In genomic region chr5:110479228-110479627, GRCm38 (mm10) we compare ENCODE assay signal across 18 mouse cellular contexts. TPM values are rescaled to one million over a fixed set of nuclear protein-coding genes. Genes with fewer than 3 reads are reported as not detected.
A peak's percentile ranks its signal among the peaks of the same experiment; 100 is the strongest.
DNase-seq lines count a peak whose midpoint lies in the region; ATAC-seq and TF ChIP-seq lines count a peak whose summit lies in the region.
"Had no signal": no experiment of that assay in that cellular context is flagged by ENCODE, and none has a peak within 500 bp of the region (broad histone marks: within the 10 kb centered on the region; RNA-seq: fewer than 3 reads in every experiment).

No protein-coding gene starts in this region.

- peak; percentile 10 for DNase-seq in liver
- peak; percentile 85 for DNase-seq in lung, postnatal 0 days (ENCODE audit: low spot score)
- no peak for DNase-seq in right cerebral cortex, postnatal 10 days (ENCODE audit: low spot score in 2 of 2)
- no peak for DNase-seq in forebrain, embryonic 11.5 days (ENCODE audit: low spot score)
- DNase-seq in gastrocnemius, postnatal 14 days = no peak
- DNase-seq: cerebellum, postnatal 10 days; gastrocnemius, postnatal 36 days; kidney, postnatal 14 days; layer of hippocampus, adult 9-11 months; thymus, adult 2 months had no signal

- no peaks in the 10 kb centered on the region for H3K4me1 ChIP-seq in liver, embryonic 12.5 days
- no peaks in the 10 kb centered on the region for H3K4me1 ChIP-seq in lung, postnatal 0 days (ENCODE audit: insufficient read depth, low read depth, low read length)
- no peaks in the 10 kb centered on the region; the same call in 1 of the 2 replicates for H3K4me1 ChIP-seq in forebrain, embryonic 11.5 days (replicated peaks; ENCODE audit: control insufficient read depth, insufficient read depth, low read length)
- H3K4me1 ChIP-seq: neural tube, embryonic 12.5 days; stomach, embryonic 15.5 days had no signal

- no peak for TF ChIP-seq CTCF in lung, postnatal 0 days (IDR thresholded peaks at IDR 0.05)

- H3K36me3 ChIP-seq in liver, embryonic 12.5 days = no peaks in the 10 kb centered on the region
- H3K36me3 ChIP-seq in lung, postnatal 0 days (ENCODE audit: insufficient read depth, low read length) = no peaks in the 10 kb centered on the region
- H3K36me3 ChIP-seq in forebrain, embryonic 11.5 days (ENCODE audit: control insufficient read depth, insufficient read depth, low read length) = no peaks in the 10 kb centered on the region
- H3K36me3 ChIP-seq: heart, embryonic 12.5 days; hindbrain, embryonic 12.5 days; neural tube, embryonic 12.5 days; stomach, embryonic 15.5 days had no signal

- H3K4me2 ChIP-seq in liver, embryonic 12.5 days = no peak overlapping the region
- H3K4me2 ChIP-seq in lung, postnatal 0 days (replicated peaks; ENCODE audit: low read depth, low read length) = no peak overlapping the region
- H3K4me2 ChIP-seq in forebrain, embryonic 11.5 days (ENCODE audit: low read depth, low read length, severe bottlenecking) = no peak overlapping the region
- H3K4me2 ChIP-seq: heart, embryonic 12.5 days; hindbrain, embryonic 12.5 days; neural tube, embryonic 12.5 days; stomach, embryonic 15.5 days had no signal

- intact Hi-C loops in gastrocnemius, postnatal 14 days (cut with DNase I; ENCODE audit: low total_unique reads) = no loop called here

- 8% methylated on average over 8 of the region's 8 CpGs for WGBS in liver, embryonic 12.5 days (ENCODE audit: insufficient replicate concordance)
- WGBS in lung, postnatal 0 days = 25% methylated on average over 8 of the region's 8 CpGs
- WGBS in forebrain, embryonic 11.5 days = 84% methylated on average over 8 of the region's 8 CpGs

- no peak overlapping the region for H3K9ac ChIP-seq in liver, embryonic 12.5 days
- no peak overlapping the region for H3K9ac ChIP-seq in lung, postnatal 0 days (replicated peaks; ENCODE audit: low read depth)
- H3K9ac ChIP-seq in forebrain, embryonic 11.5 days (ENCODE audit: low read length) = no peak overlapping the region
- H3K9ac ChIP-seq: heart, embryonic 12.5 days; hindbrain, embryonic 12.5 days; neural tube, embryonic 12.5 days; stomach, embryonic 15.5 days had no signal

- H3K4me3 ChIP-seq in liver, embryonic 12.5 days = no peak overlapping the region
- H3K4me3 ChIP-seq in lung, postnatal 0 days (ENCODE audit: low read depth, low read length) = no peak overlapping the region
- H3K4me3 ChIP-seq in forebrain, embryonic 11.5 days (ENCODE audit: low read depth, low read length) = no peak overlapping the region
- H3K4me3 ChIP-seq: heart, embryonic 12.5 days; hindbrain, embryonic 12.5 days; neural tube, embryonic 12.5 days; stomach, embryonic 15.5 days had no signal

- peak; percentile 92 for TF ChIP-seq EP300 in lung, postnatal 0 days (IDR thresholded peaks at IDR 0.05)

- peaks cover 56% of the 10 kb centered on the region for H3K27me3 ChIP-seq in liver, embryonic 12.5 days (replicated peaks)
- H3K27me3 ChIP-seq in lung, postnatal 0 days (replicated peaks; ENCODE audit: insufficient read depth, low read length) = 0 out of 2 replicates have a peak, but pooled peaks cover 4% of the 10 kb centered on the region
- H3K27me3 ChIP-seq in forebrain, embryonic 11.5 days (ENCODE audit: control insufficient read depth, insufficient read depth, low read length) = peaks cover 17% of the 10 kb centered on the region

- no peaks in the 10 kb centered on the region for H3K9me3 ChIP-seq in liver, embryonic 12.5 days (replicated peaks)
- H3K9me3 ChIP-seq in lung, postnatal 0 days (ENCODE audit: low read length) = no peaks in the 10 kb centered on the region
- no peaks in the 10 kb centered on the region for H3K9me3 ChIP-seq in forebrain, embryonic 11.5 days (ENCODE audit: control insufficient read depth, low read length)
- H3K9me3 ChIP-seq: heart, embryonic 12.5 days; hindbrain, embryonic 12.5 days; neural tube, embryonic 12.5 days; stomach, embryonic 15.5 days had no signal

- H3K27ac ChIP-seq in liver, embryonic 12.5 days = no peak overlapping the region
- H3K27ac ChIP-seq in lung, postnatal 0 days (ENCODE audit: low read length) = no peak overlapping the region
- no peak overlapping the region for H3K27ac ChIP-seq in forebrain, embryonic 11.5 days (ENCODE audit: low read depth, low read length)
- H3K27ac ChIP-seq: hindbrain, embryonic 12.5 days; neural tube, embryonic 12.5 days; stomach, embryonic 15.5 days had no signal

- ATAC-seq in liver, embryonic 12.5 days = no peak
- peak; percentile 89 for ATAC-seq in granulocyte monocyte progenitor cell, adult 5-6 weeks (replicated peaks; ENCODE audit: poor library complexity, severe bottlenecking)
- peak; percentile 89 for ATAC-seq in lung, postnatal 0 days
- peak; percentile 92 for ATAC-seq in megakaryocyte progenitor cell, adult 5-6 weeks (replicated peaks; ENCODE audit: poor library complexity)
- no peak for ATAC-seq in forebrain, embryonic 11.5 days (replicated peaks; ENCODE audit: low FRiP score)
- ATAC-seq: forebrain, embryonic 14.5 days had no signal

RNA-seq across cellular contexts. Expression of gene Fbrsl1, which starts 30.9 kb away (rescaled TPM):
- polyA plus RNA-seq in liver, embryonic 12.5 days (2016; fragmentation: Nextera tagmentation; extraction: Ambion mirVana) = 9.8 TPM in 2 replicates
- total RNA-seq in granulocyte monocyte progenitor cell, adult 5-6 weeks (2014; fragmentation: Nextera tagmentation) = 25.2 and 29.7 TPM in 2 replicates
- 9.5 and 12.6 TPM in 2 replicates for total RNA-seq in granulocyte monocyte progenitor cell, adult 5-6 weeks (2017)
- 9.0 and 10.4 TPM in 2 replicates for polyA plus RNA-seq in lung, postnatal 0 days (2015; fragmentation: Nextera tagmentation; extraction: Ambion mirVana)
- 21.3 and 35.4 TPM in 2 replicates for total RNA-seq in megakaryocyte progenitor cell, adult 5-6 weeks (2015)
- 9.3 and 12.2 TPM in 2 replicates for total RNA-seq in megakaryocyte progenitor cell, adult 5-6 weeks (2017)
- polyA plus RNA-seq in forebrain, embryonic 11.5 days (2014; fragmentation: Nextera tagmentation; extraction: Ambion mirVana) = 39.5 and 41.1 TPM in 2 replicates
- 10 to 100 TPM; 25.7 to 26.5 TPM for total RNA-seq in gastrocnemius, postnatal 14 days (2021)

Comparison
In these comparisons a context has a peak if more than half of its experiments do, and no peak if none do; other contexts are left out.
1. DNase-seq: peak in liver (single experiment) and lung, postnatal 0 days (single experiment); none in right cerebral cortex, postnatal 10 days (0 of 2), forebrain, embryonic 11.5 days (single experiment) and gastrocnemius, postnatal 14 days (single experiment).
2. ATAC-seq: peak in granulocyte monocyte progenitor cell, adult 5-6 weeks (single experiment), lung, postnatal 0 days (single experiment) and megakaryocyte progenitor cell, adult 5-6 weeks (single experiment); none in liver, embryonic 12.5 days (single experiment) and forebrain, embryonic 11.5 days (single experiment).